Mouse (Mus musculus) intestine, embryonic 15.5 days (tissue): ENCODE results near the gene Renbp. TPM values are rescaled to one million over a fixed set of nuclear protein-coding genes. Genes with fewer than 3 reads are reported as not detected.

ENCODE experiments used
- ATAC-seq: fragments of 200-750 bp; cut with Nextera tagmentation; 2 replicates; pipeline ENCODE4 v1.8.0; 2017; ENCODE audit warnings: moderate TSS enrichment, moderate library complexity
- H3K27ac ChIP-seq: fragments of 300-500 bp; sonication (generic); 2 replicates; pipeline ENCODE4 v1.5.1; 2015; ENCODE audit warnings: mild to moderate bottlenecking, inconsistent platforms
- H3K27me3 ChIP-seq: fragments of 300-500 bp; sonication (generic); replicated peaks from 2 replicates; pipeline ENCODE4 v1.6.1; 2015; ENCODE audit warnings: inconsistent platforms
- H3K36me3 ChIP-seq: fragments of 300-500 bp; sonication (generic); 2 replicates; pipeline ENCODE4 v1.6.1; 2015; ENCODE audit warnings: inconsistent platforms
- H3K4me1 ChIP-seq: fragments of 300-500 bp; sonication (generic); replicated peaks from 2 replicates; pipeline ENCODE4 v1.6.1; 2015; ENCODE audit warnings: inconsistent platforms
- H3K4me2 ChIP-seq: fragments of 300-500 bp; sonication (generic); replicated peaks from 2 replicates; pipeline ENCODE4 v1.6.1; 2015; ENCODE audit warnings: mild to moderate bottlenecking, inconsistent platforms
- H3K4me3 ChIP-seq: fragments of 300-500 bp; sonication (generic); replicated peaks from 2 replicates; pipeline ENCODE4 v1.5.1; 2015; ENCODE audit warnings: inconsistent platforms
- H3K9ac ChIP-seq: fragments of 300-500 bp; sonication (generic); 2 replicates; pipeline ENCODE4 v1.6.1; 2015; ENCODE audit warnings: inconsistent platforms
- H3K9me3 ChIP-seq: fragments of 300-500 bp; sonication (generic); 2 replicates; pipeline ENCODE4 v1.6.1; 2016; ENCODE audit warnings: inconsistent platforms
- WGBS: fragments of 180-500 bp; shearing (Covaris S2); methylation state at CpG from one replicate; pipeline ENCODE4 v1.1.7; 2015; 5-methylcytosine and 5-hydroxymethylcytosine counted together
- polyA plus RNA-seq: library from polyadenylated mRNA; unstranded; fragments of >200 nt; fragmentation: Nextera tagmentation; extraction: Ambion mirVana; gene quantifications from 2 replicates; pipeline ENCODE4 v1.2.1, GENCODE M21; 2015

The Renbp gene
- polyA plus RNA-seq, 1 experiment from 2014 or later = 154 TPM

GRCm38 (mm10) chrX:73877014-73877413 is 53.6 kb downstream of the Renbp start:
- Histone ChIP-seq H3K27ac (no peak overlapping the region), H3K4me2 (no peak overlapping the region), H3K9me3 (no peaks in the 10 kb centered on the region), H3K27me3 (peaks cover 15% of the 10 kb centered on the region), H3K9ac (no peak overlapping the region), H3K36me3 (no peaks in the 10 kb centered on the region), H3K4me3 (no peak overlapping the region), H3K4me1 (0 out of 2 replicates have a peak, but pooled peaks cover 4% of the 10 kb centered on the region)
- no peak for ATAC-seq
- WGBS = 58% methylated on average over 1 of the region's 1 CpGs

- Histone ChIP-seq H3K27me3 (peaks cover 15% of the 10 kb centered on the region), H3K4me2 (no peak overlapping the region), H3K27ac (no peak overlapping the region)
These were observed 54.8 kb downstream of the Renbp start for GRCm38 (mm10) chrX:73875881-73876280.

More at GRCm38 (mm10) chrX:73875881-73876280, 54.8 kb downstream of the Renbp start:
- ATAC-seq = no peak
- Histone ChIP-seq H3K4me1 (0 out of 2 replicates have a peak, but pooled peaks cover 4% of the 10 kb centered on the region), H3K36me3 (no peaks in the 10 kb centered on the region), H3K4me3 (no peak overlapping the region), H3K9ac (no peak overlapping the region), H3K9me3 (no peaks in the 10 kb centered on the region)
- 69% methylated on average over 2 of the region's 2 CpGs for WGBS

Other genes starting within 250 kb of the Renbp start
- 296 and 302 TPM in 2 replicates for gene Bcap31, start 214.7 kb downstream of the Renbp start, polyA plus RNA-seq
- gene Abcd1, start 214.3 kb downstream of the Renbp start, polyA plus RNA-seq = 18.5 and 20.2 TPM in 2 replicates
- 0.38 TPM in 2 replicates for gene Plxnb3, start 173.8 kb downstream of the Renbp start, polyA plus RNA-seq
- gene Srpk3, start 156.4 kb downstream of the Renbp start, polyA plus RNA-seq = 1.3 and 2.0 TPM in 2 replicates
- 217 and 251 TPM in 2 replicates for gene Idh3g, start 144.0 kb downstream of the Renbp start, polyA plus RNA-seq
- gene Ssr4, start 143.8 kb downstream of the Renbp start, polyA plus RNA-seq = 240 and 287 TPM in 2 replicates
- gene Pdzd4, start 105.9 kb downstream of the Renbp start, polyA plus RNA-seq = 0.57 and 0.72 TPM in 2 replicates
- 0.05 and 0.25 TPM in 2 replicates for gene Avpr2, start 38.7 kb downstream of the Renbp start, polyA plus RNA-seq
- gene L1cam, start 34.7 kb downstream of the Renbp start, polyA plus RNA-seq = 9.0 and 9.4 TPM in 2 replicates
- 3.7 and 4.1 TPM in 2 replicates for gene Arhgap4, start 9.0 kb downstream of the Renbp start, polyA plus RNA-seq
- gene Naa10, start 8.9 kb downstream of the Renbp start, polyA plus RNA-seq = 163 and 169 TPM in 2 replicates
- 43.0 and 45.6 TPM in 2 replicates for gene Hcfc1, start 35.5 kb upstream of the Renbp start, polyA plus RNA-seq
- gene Irak1, start 93.1 kb upstream of the Renbp start, polyA plus RNA-seq = 53.9 and 64.9 TPM in 2 replicates
- not detected in 2 replicates for gene Opn1mw, start 196.6 kb upstream of the Renbp start, polyA plus RNA-seq
- 10.7 and 10.9 TPM in 2 replicates for gene Mecp2, start 204.5 kb upstream of the Renbp start, polyA plus RNA-seq
- gene Tex28, start 237.0 kb upstream of the Renbp start, polyA plus RNA-seq = not detected in 2 replicates
- gene Tktl1, start 246.4 kb upstream of the Renbp start, polyA plus RNA-seq = not detected in 2 replicates